Mouse (Mus musculus) cerebellum, adult 8-10 months (tissue): ENCODE data around the gene 1700057G04Rik.

Source experiments
- DNase-seq: peaks from one replicate; pipeline ENCODE4 v3.0.0; 2022

The 1700057G04Rik gene

GRCm38 (mm10) chr9:92387404-92387803 lies 78.2 kb downstream of the 1700057G04Rik start:
- DNase-seq = no peak

DNA sequence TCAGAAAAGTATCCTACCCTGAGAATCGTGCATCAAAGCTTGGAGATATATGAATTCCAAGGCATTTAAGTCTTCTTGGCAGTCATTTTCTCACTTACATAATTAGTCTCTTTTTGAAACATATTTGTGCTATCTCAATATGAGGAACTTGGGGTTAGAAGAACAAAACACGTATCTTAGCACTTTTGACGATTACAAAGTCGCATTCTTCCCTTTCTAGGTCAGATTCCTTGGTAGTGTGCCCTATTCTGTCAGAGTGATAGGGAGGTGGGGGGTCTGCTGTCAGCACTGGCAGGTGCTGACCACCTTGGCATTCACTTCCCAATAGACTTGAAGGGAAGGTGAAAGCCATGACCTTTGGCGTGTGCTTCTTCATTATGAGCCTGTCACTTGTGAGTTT lies 93.5 kb downstream of the 1700057G04Rik start:
- no peak for DNase-seq
